Mouse (Mus musculus): ENCODE results near the gene Gm2974.
"Not testable (repeated sequence)": the region's sequence is repeated elsewhere in the genome, so short reads cannot be mapped to it uniquely, and the experiment has no call there.

The Gm2974 gene

GRCm38 (mm10) chr14:4182491-4183210 lies at the start of gene Gm2974:
Gene Gm2974, plus strand, starts transcription at chr14:4182576.
- CTCF ChIA-PET = not testable (repeated sequence)

GRCm38 (mm10) chr14:4141646-4142045 lies 40.7 kb upstream of the Gm2974 start:
- CTCF ChIA-PET = not testable (repeated sequence)

- CTCF ChIA-PET = not testable (repeated sequence)
Measured at GRCm38 (mm10) chr14:4164730-4165129, 17.6 kb upstream of the Gm2974 start, which contains the start of gene Gm3127. Gene Gm3127, plus strand, starts transcription at chr14:4165030.

- CTCF ChIA-PET = not testable (repeated sequence)
Measured at GRCm38 (mm10) chr14:4182030-4182429, 346 bp upstream of the Gm2974 start.

GRCm38 (mm10) chr14:4183375-4183774 lies 999 bp downstream of the Gm2974 start:
- CTCF ChIA-PET = not testable (repeated sequence)

GRCm38 (mm10) chr14:4249331-4249730 lies 67.0 kb downstream of the Gm2974 start, which contains the start of gene Gm3138:
Gene Gm3138, plus strand, starts transcription at chr14:4249631.
- CTCF ChIA-PET = not testable (repeated sequence)
